Mouse (Mus musculus) natural killer cell, adult 2 months (primary cell): ENCODE data around the gene Tectb.
"Not testable (repeated sequence)": the region's sequence is repeated elsewhere in the genome, so short reads cannot be mapped to it uniquely, and the experiment has no call there.

Experiments used
- DNase-seq, 2 experiments: peaks; one replicate each; pipeline ENCODE4 v3.0.0; 2022; ENCODE audit warnings: low spot score in 2 of 2

Gene Tectb

DNA sequence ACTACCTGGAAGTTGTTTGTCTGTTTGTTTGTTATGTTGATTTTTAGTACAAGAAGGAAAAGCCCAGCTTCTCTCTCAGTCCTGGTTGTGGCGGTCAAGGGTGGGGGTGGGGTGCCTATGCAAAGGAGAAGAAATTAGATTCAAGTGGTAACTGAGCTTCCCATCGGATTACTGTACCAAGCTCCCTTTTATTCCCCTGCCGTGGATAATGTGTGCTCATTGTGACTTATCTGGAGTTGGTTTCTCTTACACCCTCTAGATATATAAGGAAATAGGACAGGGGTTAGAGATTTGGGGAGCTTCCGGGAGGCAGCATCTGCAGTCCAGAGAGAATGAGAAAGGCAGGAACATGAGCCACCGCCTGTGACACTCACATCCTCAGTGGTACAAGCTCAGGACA lies at the start of gene Tectb:
Gene Tectb, plus strand, starts transcription at position 301 of the 400 bp plus-strand sequence.
- no peak for DNase-seq

DNA sequence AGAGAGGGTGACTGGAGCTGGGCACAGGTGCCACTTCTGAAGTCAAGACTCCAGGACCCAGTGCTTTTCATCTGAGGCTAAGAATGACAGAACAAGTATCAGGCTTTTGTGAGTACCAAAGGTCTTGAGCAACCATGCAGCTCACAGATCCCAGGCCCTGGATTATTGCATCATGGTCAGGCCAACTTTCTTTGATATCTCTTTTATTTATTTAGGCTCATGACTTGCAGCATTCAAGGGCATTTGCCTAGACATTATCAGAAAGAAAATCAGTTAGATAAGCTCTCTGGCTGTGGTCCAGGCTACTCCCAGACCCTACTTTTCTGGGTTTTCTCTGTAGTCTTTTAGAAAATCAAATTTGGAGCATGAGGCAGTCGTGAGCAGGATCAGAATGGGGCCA lies 48.8 kb upstream of the Tectb start:
- no peak for DNase-seq

- DNase-seq: no peak
Observed at GRCm38 (mm10) chr19:55132476-55132875, 48.1 kb upstream of the Tectb start.

GRCm38 (mm10) chr19:55134521-55134920 lies 46.0 kb upstream of the Tectb start:
- no peak for DNase-seq

GRCm38 (mm10) chr19:55135918-55136317 lies 44.6 kb upstream of the Tectb start:
- DNase-seq: no peak

- no peak for DNase-seq
Observed at GRCm38 (mm10) chr19:55136693-55137427, 43.7 kb upstream of the Tectb start.

DNA sequence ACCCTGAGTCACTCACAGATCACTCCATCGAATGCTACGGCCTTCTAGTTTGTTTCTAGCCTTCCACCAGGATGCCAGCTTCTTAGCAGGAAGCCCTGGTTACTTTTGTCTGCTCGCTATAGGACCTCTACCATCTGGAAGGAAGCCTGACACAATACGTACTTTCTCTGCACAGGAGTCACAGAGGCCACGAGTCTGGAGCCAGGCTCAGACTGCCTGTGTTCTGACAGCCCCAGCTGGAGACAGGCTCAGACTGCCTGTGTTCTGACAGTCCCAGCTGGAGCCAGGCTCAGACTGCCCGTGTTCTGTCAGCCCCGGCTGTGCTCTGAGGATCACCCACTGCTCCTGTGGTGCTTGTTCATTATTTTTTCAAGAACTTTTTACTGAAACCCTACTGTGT lies 42.6 kb upstream of the Tectb start:
- no peak for DNase-seq

GRCm38 (mm10) chr19:55138506-55138905 lies 42.0 kb upstream of the Tectb start:
- no peak for DNase-seq

- DNase-seq: no peak
Observed at GRCm38 (mm10) chr19:55139301-55139700, 41.2 kb upstream of the Tectb start.

DNA sequence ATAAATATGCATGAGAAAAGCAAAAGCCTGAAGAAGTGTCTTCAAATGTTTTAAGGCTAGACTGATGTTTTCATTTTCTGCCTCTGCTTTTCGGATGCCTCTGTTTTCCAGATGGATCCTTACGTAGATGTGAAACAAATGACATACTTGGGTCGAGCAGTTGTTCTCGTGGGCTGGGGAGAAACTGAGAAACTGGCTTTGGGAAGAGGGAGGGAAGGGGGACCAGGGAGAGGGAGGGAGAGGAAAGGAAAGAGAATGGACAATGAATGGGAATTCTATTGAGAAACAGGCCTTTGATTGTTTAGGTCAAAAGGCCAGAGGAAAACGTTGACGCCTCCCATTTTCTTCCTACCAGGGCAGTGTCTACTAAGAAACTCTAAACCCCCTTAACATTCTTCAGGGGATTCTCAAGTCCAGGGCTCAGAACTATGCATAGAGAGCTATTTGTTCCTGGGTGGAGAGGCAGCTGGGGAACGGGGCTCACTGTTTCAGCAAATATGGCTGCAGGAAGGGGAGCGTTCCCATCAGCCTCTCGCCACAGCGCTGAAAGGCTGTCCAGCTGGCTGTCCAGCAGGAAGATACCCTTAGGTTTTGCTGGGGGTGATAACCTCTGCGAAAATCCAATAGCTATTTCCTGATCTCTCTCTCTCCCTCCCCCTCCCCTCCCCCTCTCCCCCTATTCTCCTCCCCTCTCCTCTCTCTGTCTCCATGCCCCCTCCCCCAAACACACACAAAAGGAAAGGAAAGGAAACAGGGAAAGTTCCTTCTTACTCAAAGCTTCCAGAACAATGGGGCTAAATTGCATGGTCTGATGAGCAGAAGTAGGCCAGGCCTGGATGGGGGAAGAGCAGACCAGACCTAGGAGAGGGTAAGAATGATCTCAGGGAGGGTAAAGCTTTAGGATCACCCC lies 36.9 kb upstream of the Tectb start:
- DNase-seq: no peak

- DNase-seq: no peak
Observed at GRCm38 (mm10) chr19:55144691-55145090, 35.8 kb upstream of the Tectb start.

- no peak for DNase-seq
Observed at GRCm38 (mm10) chr19:55145136-55145535, 35.4 kb upstream of the Tectb start.

- DNase-seq: no peak
Observed at GRCm38 (mm10) chr19:55147568-55147967, 33.0 kb upstream of the Tectb start.

- DNase-seq: no peak
Observed at GRCm38 (mm10) chr19:55148109-55148508, 32.4 kb upstream of the Tectb start.

DNA sequence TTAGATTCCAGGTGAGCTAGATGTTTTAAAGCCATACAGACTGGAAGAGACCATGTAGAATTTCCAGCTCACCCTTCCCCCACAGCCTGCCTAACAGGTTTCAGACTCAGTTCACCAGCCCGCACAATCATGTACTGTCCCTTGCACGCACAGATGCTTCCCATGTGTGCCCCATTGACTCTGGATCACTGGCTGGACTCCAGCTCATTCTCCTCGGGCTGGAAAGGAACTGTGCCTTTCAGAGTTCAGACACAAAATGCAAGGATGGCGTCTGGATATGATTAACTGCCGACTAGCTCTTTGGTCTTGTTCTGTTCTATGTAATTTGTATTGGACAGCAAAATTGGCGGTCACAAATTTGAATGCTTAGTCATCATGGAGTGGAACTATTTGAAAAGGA lies 30.9 kb upstream of the Tectb start:
- DNase-seq: no peak

GRCm38 (mm10) chr19:55152274-55152673 lies 28.3 kb upstream of the Tectb start:
- DNase-seq: not testable (repeated sequence)

DNA sequence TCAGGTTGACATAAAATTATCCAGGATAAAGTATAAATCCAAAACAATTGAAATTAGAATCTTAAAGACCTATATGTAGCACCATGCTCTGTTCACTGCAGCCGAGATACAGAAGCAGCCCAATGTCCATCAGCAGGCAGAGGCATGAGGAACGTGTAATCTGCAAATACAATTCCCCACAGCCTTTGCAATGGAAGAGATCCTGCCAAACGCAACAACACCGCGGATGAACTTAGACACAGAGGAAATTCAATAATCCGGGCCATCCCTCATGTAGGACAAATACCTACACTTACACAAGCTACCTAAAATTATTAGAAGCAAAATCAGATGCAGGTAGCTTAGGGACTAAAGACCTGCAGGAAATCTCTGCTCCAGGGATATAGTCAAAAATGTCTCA lies 27.6 kb upstream of the Tectb start:
- no peak for DNase-seq

DNA sequence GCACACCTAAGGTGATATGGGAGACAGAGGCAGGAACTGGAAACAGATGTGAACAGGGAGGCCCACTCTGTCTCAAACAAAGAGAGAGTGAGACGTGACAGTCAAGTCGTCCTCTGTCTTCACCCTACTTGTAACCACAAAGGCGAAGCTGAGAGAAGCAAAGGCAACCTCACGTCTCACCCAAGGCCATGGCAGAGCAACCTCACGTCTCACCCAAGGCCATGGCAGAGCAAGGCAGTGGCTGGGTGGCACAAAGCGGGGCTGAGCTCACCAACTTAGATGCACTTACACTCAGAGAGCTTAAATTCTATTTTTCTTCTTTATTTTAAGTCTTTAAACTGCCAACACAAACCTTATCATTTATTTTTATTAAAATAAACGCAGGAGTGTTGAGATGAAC lies 23.5 kb upstream of the Tectb start:
- no peak for DNase-seq

- no peak for DNase-seq
Observed at GRCm38 (mm10) chr19:55158606-55159005, 21.9 kb upstream of the Tectb start.

- no peak for DNase-seq
Observed at GRCm38 (mm10) chr19:55159826-55160225, 20.7 kb upstream of the Tectb start.

- DNase-seq: no peak
Observed at GRCm38 (mm10) chr19:55162271-55162670, 18.3 kb upstream of the Tectb start.

- no peak for DNase-seq
Observed at GRCm38 (mm10) chr19:55164162-55164561, 16.4 kb upstream of the Tectb start.
